Mouse (Mus musculus) lung, postnatal 10 days (tissue): ENCODE results near the gene Ccdc8.
"Not testable (repeated sequence)": the region's sequence is repeated elsewhere in the genome, so short reads cannot be mapped to it uniquely, and the experiment has no call there.

Experiments
- DNase-seq: peaks from one replicate; pipeline ENCODE4 v3.0.0; 2021

The Ccdc8 gene

DNA sequence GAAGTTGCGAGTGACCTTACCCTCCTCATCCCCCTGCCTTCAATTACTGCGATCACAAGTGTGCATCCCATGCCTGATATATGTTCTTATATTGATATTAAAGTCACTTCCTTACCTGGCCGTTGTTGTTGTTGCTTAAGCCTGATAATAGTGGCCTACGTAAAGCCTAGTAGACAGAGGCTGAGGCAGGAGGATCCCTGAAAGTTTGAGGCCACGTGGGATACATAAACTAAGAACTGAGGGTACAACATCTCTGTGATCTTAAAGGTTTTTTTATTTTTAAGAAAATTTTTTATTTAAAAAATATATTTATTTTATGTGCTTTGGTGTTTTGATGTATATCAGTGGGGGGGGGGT lies at the start of gene Ccdc8:
Ccdc8 (plus strand) TSS at position 258 of the 357 bp plus-strand sequence.
- DNase-seq = no peak

DNA sequence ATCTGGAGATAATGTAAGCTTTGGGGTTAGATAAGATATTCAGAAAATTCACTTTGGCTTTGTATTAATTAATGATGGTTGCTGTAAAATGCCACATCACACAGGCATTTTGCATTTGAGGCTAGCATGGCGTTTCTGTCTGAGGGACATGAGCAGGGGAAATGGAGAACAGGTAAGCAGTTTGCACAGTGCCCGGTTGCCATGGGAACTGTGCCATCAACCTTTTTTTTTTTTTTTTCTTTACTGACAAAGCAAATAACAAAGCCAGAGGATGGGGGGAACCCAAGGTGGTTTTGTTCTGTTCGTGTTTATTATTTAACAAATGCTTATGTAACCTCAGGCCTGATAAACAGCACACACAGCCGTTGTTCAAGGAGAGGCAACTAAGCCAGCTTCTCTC lies 49.6 kb upstream of the Ccdc8 start:
- no peak for DNase-seq

DNA sequence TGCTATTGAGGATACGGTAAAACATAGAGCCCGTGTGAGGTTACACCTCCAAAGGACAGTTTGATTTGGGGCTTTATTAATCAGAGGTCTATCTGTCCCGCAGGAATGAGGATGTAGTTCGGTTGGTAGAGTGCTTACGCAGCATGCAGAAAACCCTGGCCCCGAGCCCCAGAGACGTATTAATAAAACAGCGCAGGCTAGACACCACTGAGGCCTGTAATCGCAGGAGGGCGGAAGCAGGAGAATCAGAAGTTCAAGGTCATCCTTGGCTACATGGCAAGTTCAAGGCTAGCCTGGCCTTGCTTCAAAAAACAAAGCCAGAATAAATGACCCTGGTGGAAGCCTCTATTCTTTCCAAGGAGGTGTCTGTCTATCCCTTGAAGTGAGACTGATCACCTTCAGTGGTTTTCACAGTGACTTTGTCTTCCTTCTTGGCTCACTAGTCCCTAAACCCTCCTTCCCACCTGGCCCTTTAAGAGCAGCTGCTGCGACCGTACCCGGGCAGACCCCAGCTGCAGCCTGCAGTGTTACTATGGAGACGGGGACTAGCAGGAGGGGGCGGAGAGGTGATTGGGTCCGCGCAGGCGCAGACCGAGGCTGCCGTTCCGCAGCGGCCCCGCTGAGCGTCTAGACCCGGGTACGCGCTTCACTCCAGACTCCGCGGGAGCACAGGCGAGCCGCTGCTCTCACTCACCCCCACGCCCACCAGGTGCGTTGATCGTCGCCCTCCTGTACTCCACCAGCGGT lies 48.3 kb upstream of the Ccdc8 start, which contains the start of gene Pnmal2:
Pnmal2 (plus strand) TSS at position 622 of the 747 bp plus-strand sequence.
- DNase-seq = peak; percentile 86

DNA sequence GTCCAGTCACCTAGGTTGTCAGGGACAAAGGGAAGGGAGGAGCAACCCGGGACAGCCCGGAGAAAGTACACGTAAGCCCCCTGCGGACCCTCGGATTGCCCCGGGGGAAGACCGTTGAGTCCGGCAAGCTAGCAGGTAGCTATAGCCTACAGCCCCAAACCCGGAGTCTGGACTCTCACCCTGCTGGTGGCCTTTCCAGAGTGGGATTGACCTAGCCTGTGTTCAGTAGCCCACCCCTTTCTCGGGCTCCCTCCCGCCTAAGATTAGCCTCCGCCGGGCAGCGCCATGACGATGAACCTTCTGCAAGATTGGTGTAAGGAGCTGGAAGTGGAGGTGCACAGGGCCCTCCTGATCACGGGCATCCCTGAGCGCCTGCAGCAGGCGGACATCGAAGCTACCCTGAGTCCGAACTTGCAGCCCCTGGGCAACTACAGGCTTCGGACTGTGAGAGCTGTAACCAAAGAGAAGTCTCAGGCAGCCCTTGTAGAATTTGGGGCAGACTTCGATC lies 47.6 kb upstream of the Ccdc8 start:
- DNase-seq = no peak

DNA sequence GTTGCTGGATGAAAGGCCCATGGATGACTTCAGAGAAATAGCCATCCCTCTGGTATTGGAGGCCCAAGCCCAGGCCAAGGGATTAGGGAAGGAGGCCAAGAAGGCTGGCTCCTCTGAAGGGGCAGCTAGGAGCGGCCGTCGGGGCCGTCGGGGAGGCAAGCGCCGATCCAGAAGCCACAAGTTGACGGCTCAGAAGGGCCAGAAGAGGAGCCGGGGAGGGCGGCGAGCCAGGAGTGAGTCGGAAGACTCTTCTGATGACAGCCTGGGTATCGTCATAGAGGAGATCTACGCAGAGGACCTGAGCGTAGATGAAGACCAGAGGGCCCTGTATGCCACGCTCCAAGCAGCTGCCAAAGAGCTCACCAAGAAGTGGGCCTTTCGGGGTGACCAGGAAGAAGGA lies 47.1 kb upstream of the Ccdc8 start:
- DNase-seq = no peak

DNA sequence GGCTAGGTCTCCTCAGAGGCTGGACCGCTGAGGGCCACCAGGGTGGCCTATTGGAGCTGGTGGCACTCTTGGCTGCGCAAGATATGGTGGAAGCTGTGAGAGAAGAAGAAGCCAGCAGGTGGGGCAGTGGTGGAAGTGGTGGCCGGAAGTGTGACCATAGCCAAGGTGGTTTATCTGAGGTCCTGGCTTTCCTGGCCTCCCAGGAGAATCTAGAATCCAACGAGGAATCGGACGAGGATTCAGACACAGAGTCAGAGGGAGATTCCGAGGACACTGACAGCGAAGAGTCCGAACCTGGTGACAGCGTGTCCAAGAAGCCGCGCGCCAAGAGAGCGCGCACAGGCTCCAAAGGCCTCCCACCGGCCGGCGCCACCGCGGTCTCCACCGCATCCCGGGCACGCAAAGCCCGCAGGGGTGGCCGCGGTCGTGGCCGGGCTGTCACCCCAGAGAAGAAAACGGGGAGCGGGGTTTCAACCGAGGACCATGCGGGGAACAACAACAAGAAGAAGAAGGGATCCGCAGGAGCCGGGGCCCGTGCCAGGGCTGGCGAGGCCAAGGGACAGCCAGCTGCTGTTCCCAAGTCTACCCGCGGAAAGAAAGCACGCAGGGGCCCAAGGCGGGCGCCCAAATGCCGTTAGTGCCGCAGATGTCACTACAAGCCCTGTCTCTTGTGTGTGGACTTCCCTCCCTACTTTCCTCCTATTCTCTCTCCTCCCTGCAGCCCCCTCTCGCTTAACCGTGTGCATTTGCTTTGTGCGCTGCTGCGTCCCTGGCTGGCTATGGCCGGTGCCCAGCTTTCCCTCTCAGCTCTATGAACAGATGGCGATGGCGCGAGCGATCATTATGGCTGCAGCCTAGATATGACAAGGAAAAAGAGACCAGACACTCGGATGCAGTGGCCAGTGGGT lies 45.8 kb upstream of the Ccdc8 start:
- DNase-seq = no peak

DNA sequence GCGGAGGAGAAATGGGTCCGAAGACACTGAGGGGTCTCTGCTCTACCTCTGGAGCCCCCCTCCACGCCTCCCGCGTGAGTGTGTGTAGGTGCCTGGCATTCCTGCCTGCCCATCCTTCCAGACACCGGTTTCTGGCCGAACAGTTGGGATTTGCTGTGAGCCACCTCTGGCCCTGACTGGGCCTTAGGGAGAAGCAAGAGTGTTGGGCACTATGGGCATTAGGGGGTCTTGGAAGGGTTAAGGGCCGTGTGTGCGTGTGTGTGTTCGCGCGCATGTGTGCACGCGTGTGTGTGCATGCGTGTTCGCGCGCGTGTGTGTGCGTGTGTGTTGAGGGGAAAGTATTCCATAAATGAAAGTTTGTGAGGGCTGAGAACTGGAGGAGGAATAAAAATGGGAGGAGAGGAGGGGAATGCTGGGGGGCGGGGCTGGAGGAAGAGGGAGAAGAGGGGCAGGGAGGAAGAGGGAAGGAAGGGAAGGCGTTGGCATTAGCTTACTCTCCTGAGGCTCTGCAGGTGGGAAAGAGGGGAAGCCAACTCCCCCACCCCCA lies 45.1 kb upstream of the Ccdc8 start:
- DNase-seq = no peak

DNA sequence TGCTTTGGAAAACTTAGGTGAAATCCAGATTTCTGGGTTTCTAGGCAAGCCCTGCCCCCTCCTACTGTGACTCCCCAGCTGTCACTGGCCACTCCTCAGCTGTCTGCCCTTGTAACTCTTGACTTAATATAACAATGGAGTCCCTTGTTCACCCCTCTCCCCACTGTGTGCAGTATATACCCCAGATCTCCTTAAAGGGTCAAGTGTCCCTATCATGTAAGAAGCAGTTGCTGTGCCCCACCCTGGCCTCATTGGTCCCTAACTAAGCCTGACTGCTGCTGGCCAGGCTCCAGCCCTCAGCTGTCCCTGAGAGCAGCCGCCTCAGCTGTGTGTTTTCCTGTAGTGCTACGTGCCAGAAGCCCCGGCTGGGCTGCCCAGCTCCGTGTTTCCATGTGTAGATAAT lies 44.5 kb upstream of the Ccdc8 start:
- DNase-seq = peak; percentile 70

DNA sequence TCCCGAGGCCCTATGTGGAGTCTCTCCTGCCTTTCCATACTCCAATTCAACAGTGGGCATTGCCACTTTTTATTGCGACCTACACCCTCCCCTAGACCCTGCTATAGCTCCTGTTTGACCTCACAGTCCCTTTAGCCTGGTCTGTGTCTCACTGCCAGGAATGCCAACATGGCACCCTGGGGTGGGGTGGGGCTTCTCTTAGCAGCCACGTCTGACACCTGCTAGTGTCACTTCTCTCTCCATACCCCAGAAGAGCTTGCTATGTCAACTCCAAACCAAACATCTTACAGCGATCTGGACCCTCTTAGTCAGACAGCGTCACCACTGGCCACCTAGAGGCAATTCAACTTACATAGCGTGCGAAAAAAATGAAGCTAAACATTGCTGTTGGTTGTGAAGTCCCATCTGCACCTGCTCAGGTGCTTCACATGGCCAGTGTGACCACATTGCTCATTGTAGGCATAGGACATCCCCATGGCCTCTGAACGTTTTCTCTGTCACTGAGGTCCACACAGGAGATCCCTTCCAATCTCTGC lies 43.5 kb upstream of the Ccdc8 start:
- DNase-seq = no peak

DNA sequence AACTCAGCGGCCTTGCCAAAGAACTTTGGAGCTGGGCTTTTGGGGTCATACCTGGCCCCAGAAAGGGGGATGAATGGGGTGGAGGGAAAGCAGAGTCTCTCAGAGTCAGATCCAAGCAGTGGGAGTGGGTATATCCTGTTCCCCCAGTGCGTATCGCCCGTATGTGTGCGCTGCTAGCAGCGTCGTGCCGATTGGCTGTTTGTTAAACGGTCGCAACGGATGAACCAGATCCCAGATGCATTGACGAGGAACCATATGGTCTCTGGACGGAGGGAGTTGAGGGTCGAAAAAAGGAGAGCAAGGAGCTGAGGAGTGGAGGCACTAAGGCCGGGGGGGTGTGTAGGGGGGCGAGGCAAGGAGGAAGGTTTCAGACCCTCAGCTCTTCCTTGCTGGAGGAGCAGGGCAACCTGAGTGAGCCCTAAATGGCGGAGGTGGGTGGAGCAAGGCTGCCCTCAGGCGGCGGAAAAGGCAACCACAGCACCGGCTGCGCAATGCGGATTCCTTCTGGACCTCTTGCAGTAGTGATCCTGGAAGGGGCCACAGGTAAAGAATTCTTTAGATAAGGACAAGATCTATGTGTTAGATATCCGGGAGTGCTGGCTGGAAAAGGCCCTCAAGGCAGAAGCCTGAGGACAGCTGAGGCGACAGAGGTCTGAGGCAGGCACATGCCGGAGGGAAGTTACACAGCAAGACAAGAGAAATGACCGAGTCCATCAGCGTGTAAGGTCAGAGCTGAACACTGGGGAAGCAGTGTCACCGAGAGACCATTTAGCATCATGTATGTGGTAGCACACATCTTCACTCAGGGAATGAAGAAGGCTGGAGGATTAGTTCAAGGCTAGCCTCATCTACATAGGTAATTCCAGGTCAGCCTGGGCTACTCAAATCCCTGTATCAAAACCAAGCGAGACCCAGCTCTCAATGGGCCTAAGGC lies 42.3 kb upstream of the Ccdc8 start:
- peak; percentile 82 for DNase-seq

DNA sequence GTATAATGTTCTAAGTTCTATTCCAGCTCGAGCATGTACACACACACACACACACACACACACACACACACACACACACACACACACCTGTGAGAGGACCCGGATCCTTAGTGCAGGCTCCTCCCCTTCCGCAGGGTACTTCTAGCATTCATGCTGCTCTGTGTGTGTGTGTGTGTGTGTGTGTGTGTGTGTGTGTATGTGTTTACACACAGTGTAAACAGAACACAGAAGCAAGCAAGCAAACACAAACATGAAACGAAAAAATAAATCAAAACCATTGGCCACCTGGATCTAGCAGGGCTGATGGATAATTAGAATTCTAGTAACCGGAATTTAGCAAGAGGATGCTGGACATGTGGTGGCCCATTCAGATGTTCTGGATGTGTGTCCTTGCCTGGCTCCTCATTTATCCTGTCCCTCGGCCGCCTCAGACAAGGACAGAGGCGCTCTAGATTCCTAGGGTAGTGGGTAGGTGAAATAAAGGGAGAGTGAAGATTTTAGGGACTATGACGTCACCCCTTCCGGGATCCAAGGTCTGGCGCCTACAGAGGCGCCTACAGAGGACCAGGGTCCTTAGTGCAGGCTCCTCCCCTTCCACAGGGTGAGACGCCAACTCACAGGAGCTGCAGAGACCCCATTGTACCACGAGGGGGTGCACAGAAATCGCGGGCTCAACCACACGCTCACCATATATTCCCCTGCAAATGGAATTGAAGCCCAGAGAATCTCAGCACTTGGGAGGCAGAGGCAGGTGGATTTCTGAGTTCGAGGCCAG lies 41.5 kb upstream of the Ccdc8 start:
- peak; percentile 91 for DNase-seq

DNA sequence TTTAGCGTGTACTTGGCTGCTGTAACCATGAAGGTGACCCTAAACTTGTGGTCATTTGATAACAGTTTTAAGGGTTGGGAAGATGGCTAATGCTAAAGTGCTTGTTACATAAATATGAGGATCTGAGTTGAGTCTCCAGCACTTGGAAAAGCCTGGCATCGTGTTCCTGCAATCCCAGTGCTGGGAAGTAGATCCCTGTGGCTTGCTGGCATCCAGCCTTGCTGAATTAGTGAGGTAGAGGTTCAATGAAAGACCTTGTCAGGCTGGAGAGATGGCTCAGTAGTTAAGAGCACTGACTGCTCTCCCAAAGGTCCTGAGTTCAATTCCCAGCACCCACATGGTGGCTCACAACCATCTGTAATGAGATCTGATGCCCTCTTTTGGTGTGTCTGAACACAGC lies 38.7 kb upstream of the Ccdc8 start:
- DNase-seq = not testable (repeated sequence)

DNA sequence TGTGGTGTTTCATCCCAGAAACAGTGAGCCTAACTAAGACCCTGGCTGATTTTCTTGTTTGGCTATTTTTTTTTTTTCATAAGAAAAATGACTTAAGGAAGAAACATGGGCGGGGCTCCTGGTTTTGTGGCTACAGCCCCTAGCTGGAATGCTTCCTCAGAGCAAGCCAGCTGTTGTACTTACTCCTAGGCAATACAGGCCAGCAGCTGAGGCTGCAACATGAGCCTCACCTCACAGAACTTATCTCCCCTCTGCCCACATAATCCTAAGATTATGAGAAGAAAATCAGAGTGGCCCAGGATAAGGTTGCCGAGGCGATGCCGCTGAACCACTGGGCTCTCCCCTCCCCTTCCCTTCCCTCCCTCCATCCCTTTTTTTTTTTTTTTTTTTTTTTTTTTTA lies 36.8 kb upstream of the Ccdc8 start:
- DNase-seq = no peak

DNA sequence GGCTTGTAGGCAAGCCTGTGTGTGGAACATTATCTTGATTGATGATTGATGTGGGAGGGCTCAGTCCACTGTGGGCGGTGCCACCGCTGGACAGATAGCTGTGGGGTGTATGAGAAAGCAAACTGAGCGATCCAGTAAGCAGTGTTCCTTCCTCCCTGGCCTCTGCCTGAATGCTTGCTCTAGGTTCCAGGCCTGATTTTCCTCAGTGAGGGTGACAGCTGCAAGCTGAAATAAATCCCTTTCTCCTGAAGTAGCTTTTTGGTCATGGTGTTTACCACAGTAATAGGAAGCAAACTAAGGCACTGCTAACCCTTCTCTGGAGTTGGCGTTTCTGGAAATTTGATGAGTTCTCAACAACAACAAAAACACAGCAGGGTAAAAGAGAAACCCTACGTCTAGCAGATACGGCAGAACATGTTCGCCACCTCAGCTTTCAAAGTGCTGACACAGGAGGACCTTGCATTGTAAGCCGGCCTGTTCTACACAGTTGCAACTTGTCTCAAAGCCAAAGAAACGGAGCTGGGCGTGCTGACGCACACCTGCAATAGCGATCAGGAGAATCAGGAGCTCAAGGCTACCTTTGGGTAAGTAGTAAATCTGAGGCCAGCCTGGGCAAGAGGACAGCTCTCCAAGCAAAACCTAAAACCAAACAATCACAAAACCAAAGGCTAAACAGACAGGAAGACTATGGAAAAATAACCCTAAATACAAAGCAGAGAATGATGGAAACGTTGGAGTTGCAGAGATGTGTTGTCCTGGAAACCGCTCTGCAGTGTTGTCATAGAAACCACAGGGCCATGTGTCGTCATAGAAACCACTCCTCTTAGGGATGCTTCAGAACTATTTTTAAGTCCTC lies 35.9 kb upstream of the Ccdc8 start:
- no peak for DNase-seq

DNA sequence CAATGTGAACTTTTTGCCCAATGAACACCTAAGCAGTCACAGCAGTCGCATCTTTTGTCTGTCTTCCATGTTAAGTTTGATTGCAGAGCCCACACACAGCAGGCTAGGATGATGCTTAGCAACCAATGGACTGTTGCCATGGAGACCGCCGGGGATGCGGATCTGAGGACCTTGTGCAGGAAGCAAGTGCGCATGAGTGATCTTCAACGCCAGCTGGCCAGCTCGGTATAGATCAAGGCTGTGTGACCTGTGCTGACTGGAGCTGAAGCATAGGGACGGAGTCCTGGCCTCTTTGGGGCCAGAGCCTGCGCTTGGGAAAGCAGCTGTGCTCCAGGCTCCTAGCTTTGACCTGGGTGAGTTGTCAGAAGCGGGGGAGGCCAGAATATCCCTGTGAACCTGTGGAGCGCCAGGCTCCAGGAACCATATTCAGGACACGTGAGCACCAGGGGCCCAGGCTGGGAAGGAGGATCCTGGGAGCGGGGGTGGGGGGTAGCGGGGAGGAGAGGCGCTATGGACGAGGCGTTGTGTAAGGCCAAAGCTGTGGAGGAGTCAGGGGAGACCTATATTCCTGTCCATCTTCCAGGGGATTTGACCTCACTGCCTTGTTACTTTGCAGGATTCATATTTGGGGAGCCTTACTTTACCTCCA lies 32.8 kb upstream of the Ccdc8 start, which contains the start of gene Pnmal1:
Pnmal1 (plus strand) TSS at position 141 of the 649 bp plus-strand sequence.
- peak; percentile 30 for DNase-seq

DNA sequence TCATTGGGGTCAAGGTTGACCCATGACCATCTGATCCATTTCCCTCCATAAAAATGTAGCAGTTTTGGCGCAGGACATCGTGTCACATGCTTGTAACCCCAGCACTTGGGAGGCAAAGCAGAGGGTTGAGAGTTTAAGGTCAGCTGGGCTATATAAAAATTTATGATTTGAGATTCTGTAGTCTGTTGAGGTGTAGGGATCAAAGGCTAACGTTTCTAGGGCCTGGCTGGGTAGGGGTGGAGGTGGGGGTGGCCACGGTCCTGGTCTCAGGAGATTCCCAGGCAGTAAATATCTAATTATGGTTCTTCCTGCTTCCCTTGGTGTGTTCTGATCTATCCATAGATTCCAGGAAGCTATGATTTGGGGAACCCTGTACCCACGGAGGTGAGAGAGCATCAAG lies 30.8 kb upstream of the Ccdc8 start:
- no peak for DNase-seq

DNA sequence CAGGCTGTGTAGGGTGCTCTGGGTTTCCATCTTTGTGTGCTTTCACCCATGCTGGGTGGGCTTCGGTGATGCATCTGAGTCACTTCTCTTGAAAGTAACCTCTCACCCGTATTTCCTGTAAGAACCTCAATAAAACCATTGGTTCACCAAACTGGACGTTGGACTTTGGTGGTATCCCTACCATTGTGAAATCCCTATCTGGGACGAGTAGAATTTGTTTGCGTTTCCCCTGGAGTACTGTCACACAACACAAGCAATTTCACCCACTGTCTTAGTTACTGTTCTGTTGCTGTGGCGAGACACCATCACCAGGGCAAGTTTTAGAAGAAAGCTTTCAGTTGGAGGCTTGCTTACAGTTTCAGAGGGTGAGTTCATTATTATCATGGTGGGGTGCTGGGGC lies 24.1 kb upstream of the Ccdc8 start:
- no peak for DNase-seq

DNA sequence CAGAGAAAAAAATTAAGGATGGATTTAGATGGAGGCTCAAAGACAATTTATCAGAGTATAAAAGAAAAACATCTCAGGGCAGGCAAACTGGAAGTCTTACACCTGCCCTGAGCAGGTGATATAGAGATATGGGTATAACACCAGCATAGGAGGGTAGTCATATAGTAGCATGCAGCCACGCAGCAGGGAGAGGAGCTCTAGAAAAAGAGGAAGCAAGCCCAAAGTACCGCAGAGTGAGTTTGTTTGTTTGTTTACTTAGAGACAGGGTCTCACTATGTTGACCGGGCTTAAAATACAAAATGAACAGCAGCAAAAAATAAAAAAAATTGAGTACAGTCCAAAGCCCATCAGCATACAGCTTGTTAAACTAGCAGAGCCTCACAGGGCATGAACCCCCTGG lies 21.3 kb upstream of the Ccdc8 start:
- DNase-seq = no peak

DNA sequence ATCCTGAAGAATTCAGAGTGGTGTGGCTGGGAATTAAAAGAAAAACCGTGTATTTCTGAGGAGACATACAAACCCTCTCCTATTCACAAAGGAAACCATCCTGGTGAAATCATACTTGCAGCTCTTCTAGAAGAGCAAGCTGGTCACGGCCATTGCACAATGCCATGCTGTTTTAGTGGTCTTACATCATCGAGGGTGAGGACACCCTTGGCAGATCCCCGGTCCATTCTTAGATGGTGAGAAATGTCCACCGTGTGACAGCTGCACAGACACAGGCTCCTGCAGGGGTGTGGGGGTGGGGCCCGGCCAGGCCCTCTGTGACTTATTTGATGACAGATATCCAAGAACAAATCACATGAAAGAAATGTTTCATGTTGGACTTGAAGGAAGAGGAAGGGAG lies 18.5 kb upstream of the Ccdc8 start:
- DNase-seq = peak; percentile 83

DNA sequence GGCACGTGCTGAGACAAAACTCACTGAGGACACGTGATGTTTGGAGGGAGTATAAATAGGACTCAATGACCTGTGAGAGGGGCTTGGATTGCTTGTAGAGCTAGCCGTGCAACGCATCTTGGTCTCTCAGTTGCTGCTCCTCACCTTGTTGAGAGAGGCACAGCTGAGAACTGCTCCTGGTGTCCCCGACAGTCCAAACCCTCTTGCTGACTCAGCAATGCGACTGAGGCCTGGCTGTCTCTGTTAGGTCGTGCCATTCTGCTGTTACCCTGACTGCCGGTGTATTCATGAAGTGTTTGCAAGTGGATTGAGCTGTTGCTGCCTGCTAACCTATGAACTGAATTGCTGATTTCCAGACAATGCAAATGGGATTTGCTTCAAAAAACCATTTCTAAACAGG lies 16.2 kb upstream of the Ccdc8 start:
- no peak for DNase-seq
